Mouse (Mus musculus) CH12.LX (cell line): ENCODE measurements at regions not wholly inside any gene's neighbourhood (a gene's known extent, or its start where the extent isn't known, plus 50 kb on each side); places are given as distances from the start of the nearest gene placed in this dataset.

Source experiments
- CTCF ChIP-seq, 2 experiments: IDR thresholded peaks in 1 of 2; conservative IDR thresholded peaks in 1 of 2; 2 replicates each; pipeline ENCODE4 v1.5.1; 2011 to 2012; ENCODE audit warnings: low read depth in 2 of 2, low read length in 2 of 2, improper control_type of control experiment in 1 of 2, inconsistent platforms in 1 of 2, mild to moderate bottlenecking in 1 of 2, moderate library complexity in 1 of 2
- E2F4 ChIP-seq: IDR thresholded peaks from 2 replicates; pipeline ENCODE4 v1.6.1; 2011; ENCODE audit warnings: low read depth, low read length, improper control_type of control experiment; ENCODE audit not compliant: insufficient replicate concordance
- EP300 ChIP-seq: IDR thresholded peaks from 2 replicates; pipeline ENCODE4 v1.6.1; 2011; ENCODE audit warnings: low read length, improper control_type of control experiment
- HCFC1 ChIP-seq: IDR thresholded peaks from 2 replicates; pipeline ENCODE4 v1.6.1; 2012; ENCODE audit warnings: low read depth, mild to moderate bottlenecking, inconsistent platforms, low read length, improper control_type of control experiment
- MXI1 ChIP-seq: IDR thresholded peaks from 2 replicates; pipeline ENCODE4 v1.6.1; 2011; ENCODE audit warnings: mild to moderate bottlenecking, low read depth, low read length, improper control_type of control experiment
- POLR2A ChIP-seq: IDR thresholded peaks from 2 replicates; pipeline ENCODE4 v1.6.1; 2011; ENCODE audit warnings: low read depth, mild to moderate bottlenecking, improper control_type of control experiment, low read length
- RAD21 ChIP-seq: IDR thresholded peaks from 2 replicates; pipeline ENCODE4 v1.6.1; 2011; ENCODE audit warnings: low read depth, mild to moderate bottlenecking, low read length, improper control_type of control experiment, moderate library complexity
- TCF12 ChIP-seq: IDR thresholded peaks from 2 replicates; pipeline ENCODE4 v1.6.1; 2014; ENCODE audit warnings: low read depth, mild to moderate bottlenecking, inconsistent platforms, low read length, improper control_type of control experiment
- UBTF ChIP-seq: IDR thresholded peaks from 2 replicates; pipeline ENCODE4 v1.6.1; 2012; ENCODE audit warnings: low read depth, mild to moderate bottlenecking, inconsistent platforms, low read length, improper control_type of control experiment, moderate library complexity
- USF1 ChIP-seq: IDR thresholded peaks from 2 replicates; pipeline ENCODE4 v1.6.1; 2014; ENCODE audit warnings: low read depth, mild to moderate bottlenecking, inconsistent platforms, low read length, improper control_type of control experiment
- USF2 ChIP-seq: conservative IDR thresholded peaks from 2 replicates; pipeline ENCODE4 v1.6.1; 2011; ENCODE audit warnings: low read depth, low read length, improper control_type of control experiment
- ZC3H11A ChIP-seq: IDR thresholded peaks from 2 replicates; pipeline ENCODE4 v1.6.1; 2012; ENCODE audit warnings: low read depth, mild to moderate bottlenecking, inconsistent platforms, low read length, improper control_type of control experiment
- ZNF384 ChIP-seq: IDR thresholded peaks from 2 replicates; pipeline ENCODE4 v1.6.1; 2012; ENCODE audit warnings: low read depth, low read length, improper control_type of control experiment, inconsistent platforms

DNA sequence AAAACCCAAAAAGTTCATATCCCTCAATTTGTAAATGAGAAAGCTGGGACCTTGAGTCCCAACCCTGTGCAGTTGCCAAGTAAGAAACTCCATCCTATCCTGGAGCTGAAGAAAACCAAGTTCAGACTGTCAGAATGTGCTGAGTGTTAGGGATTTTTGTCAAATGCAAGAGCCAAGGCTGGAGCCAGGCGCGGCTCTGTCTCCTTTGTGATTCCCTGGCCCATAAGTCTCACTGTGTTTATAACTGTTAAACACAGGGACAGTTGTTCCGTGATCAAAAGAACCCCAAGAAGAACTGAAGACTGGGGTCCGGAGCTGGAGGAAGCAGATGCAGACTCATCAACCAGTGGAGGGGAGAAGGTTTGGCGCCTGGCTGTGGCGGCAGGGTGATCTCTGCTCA, 78.0 kb downstream of the Cd83 start:
- TF ChIP-seq CTCF (conservative IDR thresholded peaks at IDR 0.05 in 1 of 2, IDR thresholded peaks at IDR 0.05 in 1 of 2; ENCODE audit: low read depth in 2 of 2, low read length in 2 of 2) (no peak), RAD21 (no peak), MXI1 (no peak), USF1 (no peak), EP300 (no peak), ZC3H11A (no peak), ZNF384 (no peak), UBTF (no peak), E2F4 (no peak), USF2 (no peak), TCF12 (no peak), POLR2A (no peak), HCFC1 (no peak)
